Mouse (Mus musculus): ENCODE data around the gene Defb43.

DNA sequence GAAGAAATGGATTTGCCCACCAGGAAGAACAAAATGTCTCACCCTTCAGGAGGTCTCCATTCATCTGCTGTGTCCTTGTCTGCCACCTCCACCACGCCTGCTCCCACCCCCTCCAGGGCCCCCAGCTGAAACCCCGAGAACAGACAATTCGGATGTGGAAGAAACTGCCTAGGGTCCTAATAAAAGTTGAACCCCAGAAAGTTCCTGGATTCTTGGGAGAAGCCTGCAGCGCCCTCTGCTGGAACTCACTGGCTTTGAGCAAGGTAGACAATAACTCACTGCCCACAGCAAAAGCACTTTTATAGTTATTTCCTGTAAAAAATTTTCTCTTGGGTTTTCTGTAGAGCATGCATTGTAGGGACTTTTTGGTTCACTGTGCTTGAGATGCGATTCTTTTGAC, 36.5 kb upstream of the Defb43 start:
- TF ChIP-seq CTCF (IDR thresholded peaks at IDR 0.05; ENCODE audit: extremely low read depth, insufficient read depth, low read length) (peak; percentile 61), POLR2A (IDR thresholded peaks at IDR 0.05; ENCODE audit: extremely low read depth, insufficient read depth, low read length) (no peak)
